Mouse (Mus musculus): ENCODE data around the gene Brap.

GRCm38 (mm10) chr5:121718462-121718861, 58.1 kb downstream of the Brap start:
- TF ChIP-seq CTCF (IDR thresholded peaks at IDR 0.05; ENCODE audit: insufficient read depth, low read depth, low read length) (no peak), POLR2A (IDR thresholded peaks at IDR 0.05; ENCODE audit: insufficient read depth, low read depth, low read length) (no peak)
